Mouse (Mus musculus): ENCODE results near the gene Ctr9.

DNA sequence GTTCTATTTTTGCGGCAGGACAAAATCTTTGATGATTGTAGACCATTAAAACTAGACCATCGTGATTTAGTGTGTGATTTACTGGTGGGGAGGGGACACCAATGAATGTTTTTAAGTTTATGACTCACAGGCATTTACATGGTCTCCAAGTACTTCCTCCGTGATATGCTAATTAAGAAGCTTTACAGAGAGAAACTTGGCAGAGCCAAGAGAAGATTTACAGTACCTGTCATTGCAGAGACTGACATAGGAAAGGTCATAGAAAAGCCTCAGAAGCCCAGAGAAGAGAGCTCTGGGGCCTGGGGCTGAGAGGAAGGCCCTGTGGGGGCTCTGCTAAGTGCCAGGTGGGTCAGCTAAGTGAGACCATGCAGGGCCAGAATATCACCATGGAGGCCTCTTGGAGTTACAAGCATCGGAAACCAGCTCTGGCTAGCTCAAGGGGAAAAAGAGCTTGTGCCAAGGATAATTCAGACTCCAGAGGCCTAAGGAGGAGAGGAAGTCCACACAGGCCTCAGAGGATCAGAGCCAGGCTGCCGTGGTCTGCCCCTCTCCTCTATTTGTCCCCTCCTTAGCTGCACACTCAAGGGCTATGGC is 39.4 kb upstream of the Ctr9 start:
- TF ChIP-seq CTCF (conservative IDR thresholded peaks at IDR 0.05; ENCODE audit: low read length) (no peak), NANOG (IDR thresholded peaks at IDR 0.05; ENCODE audit: borderline replicate concordance, low read length) (no peak)
